Mouse (Mus musculus) ES-E14 (cell line): ENCODE data around the gene Egr4.

Experiments
- HCFC1 ChIP-seq: IDR thresholded peaks from 2 replicates; pipeline ENCODE4 v1.6.1; 2012; ENCODE audit warnings: low read length, inconsistent platforms, borderline replicate concordance; ENCODE audit not compliant: insufficient read depth
- MAFK ChIP-seq: IDR thresholded peaks from 2 replicates; pipeline ENCODE4 v1.6.1; 2014; ENCODE audit warnings: mild to moderate bottlenecking, low read depth, low read length, inconsistent platforms; ENCODE audit not compliant: insufficient read depth
- ZNF384 ChIP-seq: IDR thresholded peaks from 2 replicates; pipeline ENCODE4 v1.6.1; 2012; ENCODE audit warnings: low read depth, low read length, inconsistent platforms

DNA sequence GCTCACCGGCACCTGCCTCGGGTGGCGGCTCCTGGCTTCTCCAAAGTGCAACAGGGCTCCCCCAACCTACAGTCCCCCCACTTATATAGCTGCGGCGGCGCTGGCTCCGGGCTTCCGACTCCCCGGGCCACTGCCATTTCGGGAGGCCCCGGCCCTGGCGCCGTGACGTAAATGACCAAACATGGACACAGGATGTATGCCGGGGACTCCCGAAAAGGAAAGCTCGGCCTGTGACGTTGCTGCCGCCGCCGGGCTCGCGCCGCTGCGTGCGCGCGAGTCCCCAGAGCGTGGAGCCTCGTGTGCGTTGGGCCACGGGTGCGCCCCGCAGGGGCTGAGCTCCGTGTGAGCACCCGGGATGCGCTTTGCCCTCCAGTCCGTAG lies at the start of gene Egr4:
- no peak for TF ChIP-seq ZNF384
- TF ChIP-seq HCFC1, result no peak
- no peak for TF ChIP-seq MAFK
